8 mouse cellular contexts compared by ENCODE assay signal in the genomic region with DNA sequence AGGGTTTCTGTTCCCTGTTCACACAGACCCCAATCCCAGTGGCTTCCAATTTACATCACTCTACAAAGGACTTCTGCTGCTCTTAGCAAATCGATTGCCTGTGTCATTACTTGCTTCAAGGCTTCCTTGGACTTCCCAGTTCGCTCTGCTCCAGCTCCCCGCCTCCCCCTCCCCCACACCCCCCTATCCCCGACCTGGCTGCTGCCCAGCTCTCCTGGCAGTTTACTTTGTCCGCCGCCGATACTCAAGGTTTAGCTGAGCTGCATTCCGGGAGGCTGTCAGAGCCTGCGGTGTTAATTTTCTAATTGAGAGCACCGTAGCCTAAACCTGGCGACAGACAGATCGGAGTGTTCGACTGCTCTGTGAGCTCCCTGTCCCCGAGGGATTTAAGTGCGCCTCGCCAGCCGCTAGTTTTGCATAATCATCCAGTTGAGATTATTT. TPM values are rescaled to one million over a fixed set of nuclear protein-coding genes. Genes with fewer than 3 reads are reported as not detected.
DNase-seq lines count a peak whose midpoint lies in the region; ATAC-seq lines count a peak whose summit lies in the region.

No protein-coding gene starts in this region.

- H3K27ac ChIP-seq in forebrain, embryonic 10.5 days = peak overlapping the region; percentile 40; the same call in 1 of the 2 replicates
- H3K27ac ChIP-seq in hindbrain, embryonic 11.5 days (ENCODE audit: low read depth, low read length) = no peak overlapping the region
- H3K27ac ChIP-seq in limb, embryonic 13.5 days = peak overlapping the region; percentile 55; the same call in 1 of the 2 replicates
- H3K27ac ChIP-seq in midbrain, embryonic 12.5 days (replicated peaks) = peak overlapping the region; percentile 46

- 0% methylated on average over 17 of the region's 17 CpGs for WGBS in forebrain, embryonic 10.5 days
- 1% methylated on average over 17 of the region's 17 CpGs for WGBS in hindbrain, embryonic 11.5 days
- under 1% methylated on average over 17 of the region's 17 CpGs for WGBS in limb, embryonic 13.5 days
- WGBS in midbrain, embryonic 12.5 days = 2% methylated on average over 17 of the region's 17 CpGs

- peak overlapping the region; percentile 3; the same call in 1 of the 2 replicates for H3K9ac ChIP-seq in hindbrain, embryonic 11.5 days (ENCODE audit: low read depth, low read length)
- H3K9ac ChIP-seq in limb, embryonic 13.5 days = peak overlapping the region; percentile 57
- peak overlapping the region; percentile 43 for H3K9ac ChIP-seq in midbrain, embryonic 12.5 days (replicated peaks)

- peaks cover 94% of the 10 kb centered on the region for H3K27me3 ChIP-seq in forebrain, embryonic 10.5 days (ENCODE audit: poor library complexity, severe bottlenecking)
- no peaks in the 10 kb centered on the region for H3K27me3 ChIP-seq in hindbrain, embryonic 11.5 days (ENCODE audit: control insufficient read depth, insufficient read depth, low read length)
- H3K27me3 ChIP-seq in limb, embryonic 13.5 days = peaks cover 16% of the 10 kb centered on the region; the same call in 1 of the 2 replicates
- peaks cover 48% of the 10 kb centered on the region for H3K27me3 ChIP-seq in midbrain, embryonic 12.5 days

- H3K36me3 ChIP-seq in forebrain, embryonic 10.5 days (replicated peaks) = no peaks in the 10 kb centered on the region
- H3K36me3 ChIP-seq in hindbrain, embryonic 11.5 days (ENCODE audit: control insufficient read depth, insufficient read depth, low read length) = no peaks in the 10 kb centered on the region
- no peaks in the 10 kb centered on the region for H3K36me3 ChIP-seq in limb, embryonic 13.5 days
- H3K36me3 ChIP-seq in midbrain, embryonic 12.5 days = no peaks in the 10 kb centered on the region

- H3K4me2 ChIP-seq in hindbrain, embryonic 11.5 days (replicated peaks; ENCODE audit: low read depth, low read length) = peak overlapping the region; percentile 59
- H3K4me2 ChIP-seq in limb, embryonic 13.5 days (replicated peaks) = peak overlapping the region; percentile 81
- peak overlapping the region; percentile 75 for H3K4me2 ChIP-seq in midbrain, embryonic 12.5 days (replicated peaks)

- H3K9me3 ChIP-seq in forebrain, embryonic 10.5 days = no peaks in the 10 kb centered on the region
- no peaks in the 10 kb centered on the region for H3K9me3 ChIP-seq in hindbrain, embryonic 11.5 days (ENCODE audit: control insufficient read depth, low read length)
- H3K9me3 ChIP-seq in limb, embryonic 13.5 days = no peaks in the 10 kb centered on the region
- H3K9me3 ChIP-seq in midbrain, embryonic 12.5 days = no peaks in the 10 kb centered on the region

- peak; percentile 47 for ATAC-seq in hindbrain, embryonic 11.5 days (ENCODE audit: low FRiP score)
- no peak; the same call in 1 of the 2 replicates for ATAC-seq in limb, embryonic 13.5 days (ENCODE audit: low FRiP score, low read depth)
- ATAC-seq in midbrain, embryonic 12.5 days (ENCODE audit: low FRiP score, low read depth) = peak; percentile 28; the same call in 1 of the 2 replicates

- peaks cover 55% of the 10 kb centered on the region for H3K4me1 ChIP-seq in forebrain, embryonic 10.5 days
- 0 out of 2 replicates have a peak, but pooled peaks cover 3% of the 10 kb centered on the region for H3K4me1 ChIP-seq in hindbrain, embryonic 11.5 days (replicated peaks; ENCODE audit: control insufficient read depth, insufficient read depth, low read length)
- peaks cover 40% of the 10 kb centered on the region for H3K4me1 ChIP-seq in limb, embryonic 13.5 days
- peaks cover 36% of the 10 kb centered on the region for H3K4me1 ChIP-seq in midbrain, embryonic 12.5 days

- intact Hi-C loops in heart, postnatal 25 days (cut with DNase I) = loop anchor here (5.0 kb wide), 1 partner anchor 302 kb away; no protein-coding TSS in a partner anchor

- peak; percentile 96 for DNase-seq in heart, adult 11 months
- DNase-seq in heart, postnatal 25 days (ENCODE audit: low spot score) = no peak
- peak; percentile 44 for DNase-seq in forebrain, embryonic 10.5 days (ENCODE audit: extremely low spot score, low spot score)
- peak; percentile 59 for DNase-seq in hindbrain, embryonic 11.5 days (ENCODE audit: low spot score)
- no peak for DNase-seq in layer of hippocampus, adult 11-12 months (ENCODE audit: low spot score)
- no peak for DNase-seq in thymus, adult 18-20 months

- peak overlapping the region; percentile 53 for H3K4me3 ChIP-seq in forebrain, embryonic 10.5 days
- peak overlapping the region; percentile 28 for H3K4me3 ChIP-seq in hindbrain, embryonic 11.5 days (ENCODE audit: low read depth, low read length)
- peak overlapping the region; percentile 45 for H3K4me3 ChIP-seq in limb, embryonic 13.5 days
- peak overlapping the region; percentile 44 for H3K4me3 ChIP-seq in midbrain, embryonic 12.5 days

RNA-seq across cellular contexts. Expression of a gene that starts 4.7 kb away (rescaled TPM):
- total RNA-seq in heart, postnatal 25 days (2021) = 1 to 10 TPM; 1.2 to 1.3 TPM
- polyA plus RNA-seq in forebrain, embryonic 10.5 days (2016; fragmentation: Nextera tagmentation; extraction: Ambion mirVana) = 0.32 and 0.45 TPM in 2 replicates
- 0.96 and 1.3 TPM in 2 replicates for polyA plus RNA-seq in hindbrain, embryonic 11.5 days (2014; fragmentation: Nextera tagmentation; extraction: Ambion mirVana)
- polyA plus RNA-seq in limb, embryonic 13.5 days (2015; fragmentation: Nextera tagmentation; extraction: Ambion mirVana) = 1.1 and 1.7 TPM in 2 replicates
- polyA plus RNA-seq in midbrain, embryonic 12.5 days (2016; fragmentation: Nextera tagmentation; extraction: Ambion mirVana) = 0.27 and 0.78 TPM in 2 replicates

Comparison
In these comparisons a context has a peak if more than half of its experiments do, and no peak if none do; other contexts are left out.
1. DNase-seq: peak in heart, adult 11 months (single experiment), forebrain, embryonic 10.5 days (single experiment) and hindbrain, embryonic 11.5 days (single experiment); none in heart, postnatal 25 days (single experiment), layer of hippocampus, adult 11-12 months (single experiment) and thymus, adult 18-20 months (0 of 2).
2. H3K9ac ChIP-seq: peak in every context shown above with its lines; median percentile 57 in limb, embryonic 13.5 days; 43 in midbrain, embryonic 12.5 days; 3 in hindbrain, embryonic 11.5 days.
3. Peak in every context shown above with its lines, with median percentiles within 50 percentile points of each other: H3K4me3 ChIP-seq and H3K4me2 ChIP-seq.